Mouse (Mus musculus) common myeloid progenitor, adult 5-6 weeks (primary cell): ENCODE data around the gene Mpp2. TPM values are rescaled to one million over a fixed set of nuclear protein-coding genes. Genes with fewer than 3 reads are reported as not detected.

Experiments used
- ATAC-seq: replicated peaks from 2 replicates; pipeline ENCODE4 v1.8.0; 2016; ENCODE audit warnings: low read depth, mild to moderate bottlenecking, moderate TSS enrichment, inconsistent platforms; ENCODE audit not compliant: poor library complexity, severe bottlenecking
- total RNA-seq: library from RNA; stranded (forward); fragments of 200-1000, 187-1606 nt; gene quantifications from 2 replicates; pipeline ENCODE4 v1.2.3, GENCODE M21; 2017

The Mpp2 gene
- total RNA-seq, 1 experiment from 2014 or later, result 0.50 TPM

DNA sequence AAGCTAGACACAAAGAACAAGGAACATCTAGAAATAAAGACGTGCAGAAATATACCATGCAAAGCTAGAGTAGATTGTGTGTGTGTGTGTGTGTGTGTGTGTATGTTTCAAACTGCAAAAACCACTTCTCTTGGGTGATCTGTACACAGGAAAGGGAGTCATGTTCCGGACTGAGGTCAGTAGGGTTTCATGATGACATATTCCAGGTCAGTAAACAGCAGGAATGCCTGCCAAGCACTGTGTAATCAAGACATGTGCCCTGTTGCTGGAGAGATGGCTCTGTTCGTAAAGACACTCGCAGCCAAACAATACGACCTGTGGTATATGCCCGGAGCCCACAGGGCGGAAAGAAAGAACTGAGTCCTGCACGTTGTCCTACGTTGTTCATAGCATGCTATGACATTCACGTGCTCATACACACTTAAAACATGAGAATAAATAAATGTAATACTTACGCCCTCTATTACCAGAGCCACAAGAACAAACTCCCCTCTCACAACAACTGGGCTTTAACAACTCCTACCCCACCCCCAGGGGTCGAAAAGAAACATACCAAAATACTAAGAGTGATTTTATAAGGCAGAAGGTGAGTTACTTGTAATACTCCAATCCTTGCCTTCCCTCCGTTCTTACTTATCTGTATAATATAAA is 48.7 kb downstream of the Mpp2 start:
- no peak for ATAC-seq

DNA sequence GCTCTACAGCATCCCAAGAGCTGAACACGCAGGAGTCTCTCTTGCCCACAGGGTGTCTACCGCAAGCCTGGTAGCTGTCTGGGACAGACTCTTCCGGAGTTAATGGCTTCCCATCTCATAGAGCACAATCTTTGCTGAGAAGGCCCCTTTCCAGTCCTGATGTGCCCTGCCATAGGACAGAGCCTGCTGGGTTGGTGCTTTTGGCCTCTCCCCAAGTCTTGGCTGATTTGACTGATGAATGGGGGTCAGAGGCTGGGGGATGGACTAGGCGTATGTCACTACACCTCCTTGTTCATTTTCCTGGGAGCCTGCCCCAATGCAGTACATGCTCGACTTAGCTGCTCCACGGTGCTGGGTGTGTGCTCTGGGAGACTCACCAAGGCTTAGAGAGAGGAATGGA is 50.5 kb downstream of the Mpp2 start:
- no peak for ATAC-seq

- no peak for ATAC-seq
Measured at GRCm38 (mm10) chr11:102036336-102036735, 52.0 kb downstream of the Mpp2 start.

- ATAC-seq, result no peak
Measured at GRCm38 (mm10) chr11:102035456-102035960, 52.8 kb downstream of the Mpp2 start.

DNA sequence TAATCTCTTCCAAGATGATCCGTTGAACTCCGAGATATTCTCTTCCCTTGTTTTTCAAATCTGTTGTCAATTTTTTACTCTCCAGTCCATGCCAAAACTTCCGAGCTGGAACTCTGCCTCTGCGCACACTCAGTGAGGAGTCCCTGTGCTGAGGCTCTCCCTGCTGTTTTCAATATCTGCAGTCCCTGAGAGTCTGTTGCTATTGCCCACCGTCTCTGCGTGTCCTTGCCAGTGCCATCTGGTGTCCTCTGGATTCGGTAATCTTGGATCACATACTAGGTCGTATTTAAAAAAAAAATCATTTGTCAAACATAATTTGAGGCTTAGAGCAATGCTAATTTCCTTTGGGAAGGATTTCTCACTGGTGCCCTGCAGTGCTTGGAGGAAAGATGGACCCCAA is 53.4 kb downstream of the Mpp2 start:
- ATAC-seq, result no peak

DNA sequence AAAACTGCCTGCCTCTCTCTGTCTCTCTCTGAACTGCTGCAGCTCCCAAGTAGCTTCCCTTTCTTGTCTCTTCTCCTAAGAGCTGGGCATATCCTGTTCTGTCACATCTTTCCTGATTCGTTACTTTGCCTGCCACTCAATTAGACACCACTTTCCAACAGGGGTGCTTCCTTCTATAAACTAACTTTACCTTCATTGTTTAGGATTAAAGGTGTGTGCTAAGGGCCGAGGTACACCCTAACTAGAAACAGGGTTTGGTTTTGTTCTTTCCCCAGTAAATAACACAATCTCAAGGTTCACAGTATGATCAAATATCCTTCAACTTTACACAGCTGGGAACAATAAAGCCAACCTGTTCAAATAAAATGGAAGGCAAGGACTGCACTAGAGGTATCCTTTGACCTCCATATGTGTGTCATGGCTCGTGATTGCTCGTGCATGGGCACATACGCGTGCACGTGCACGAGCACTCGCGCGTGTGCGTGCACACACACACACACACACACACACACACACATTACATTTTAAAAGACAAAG is 55.2 kb downstream of the Mpp2 start:
- ATAC-seq, result no peak

GRCm38 (mm10) chr11:102031149-102031548 is 57.2 kb downstream of the Mpp2 start:
- no peak for ATAC-seq

GRCm38 (mm10) chr11:102029966-102030365 is 58.3 kb downstream of the Mpp2 start:
- ATAC-seq, result no peak

DNA sequence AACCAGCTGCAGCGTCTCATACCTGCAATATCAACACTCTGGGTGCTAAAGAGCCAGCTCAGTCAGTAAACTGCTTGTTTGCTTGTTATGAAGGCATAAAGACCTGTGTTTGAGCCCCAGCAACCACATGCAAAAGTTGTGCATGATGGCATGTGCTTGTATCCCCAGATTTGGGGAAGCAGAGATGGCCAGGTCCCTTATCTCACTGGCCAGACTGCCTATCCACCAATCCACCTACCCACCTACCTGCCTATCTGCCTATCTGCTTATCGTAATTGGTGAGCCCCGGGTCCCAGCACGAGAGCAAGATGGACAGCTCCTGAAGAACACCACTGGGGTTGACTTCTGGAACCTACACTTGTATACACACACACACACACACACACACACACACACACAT is 59.0 kb downstream of the Mpp2 start:
- no peak for ATAC-seq

GRCm38 (mm10) chr11:102028087-102028816 is 60.1 kb downstream of the Mpp2 start, which contains the start of gene Mpp3:
Gene Mpp3, minus strand, starts transcription at chr11:102028461.
- ATAC-seq, result no peak

GRCm38 (mm10) chr11:102027361-102028017 is 60.8 kb downstream of the Mpp2 start:
- no peak for ATAC-seq

GRCm38 (mm10) chr11:102026694-102027360 is 61.5 kb downstream of the Mpp2 start:
- peak; percentile 50; the same call in 1 of the 2 replicates for ATAC-seq

- no peak for ATAC-seq
Measured at GRCm38 (mm10) chr11:102025991-102026660, 62.2 kb downstream of the Mpp2 start.

GRCm38 (mm10) chr11:102025354-102025753 is 63.0 kb downstream of the Mpp2 start:
- ATAC-seq, result no peak

DNA sequence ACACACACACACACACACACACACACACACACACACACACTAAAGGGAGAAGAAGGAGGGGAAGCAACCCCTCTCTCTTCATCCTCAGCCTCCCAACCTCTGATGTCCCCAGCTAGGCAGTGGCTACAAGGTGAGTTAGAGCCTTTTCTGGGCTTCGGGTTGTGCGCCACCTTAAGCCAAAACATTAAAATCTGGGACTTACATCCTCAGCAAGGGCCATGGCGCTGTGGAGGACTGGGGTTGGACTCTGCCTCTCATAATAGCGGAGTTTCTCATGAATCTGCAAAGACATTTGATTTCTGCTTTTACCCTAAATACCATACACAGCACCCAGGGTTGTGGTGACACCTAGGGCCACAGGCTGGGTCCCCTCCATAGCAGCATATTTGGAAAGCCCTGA is 63.4 kb downstream of the Mpp2 start:
- ATAC-seq, result no peak

GRCm38 (mm10) chr11:102024084-102024758 is 64.1 kb downstream of the Mpp2 start:
- no peak for ATAC-seq

- ATAC-seq, result no peak
Measured at GRCm38 (mm10) chr11:102023406-102023805, 64.9 kb downstream of the Mpp2 start.

DNA sequence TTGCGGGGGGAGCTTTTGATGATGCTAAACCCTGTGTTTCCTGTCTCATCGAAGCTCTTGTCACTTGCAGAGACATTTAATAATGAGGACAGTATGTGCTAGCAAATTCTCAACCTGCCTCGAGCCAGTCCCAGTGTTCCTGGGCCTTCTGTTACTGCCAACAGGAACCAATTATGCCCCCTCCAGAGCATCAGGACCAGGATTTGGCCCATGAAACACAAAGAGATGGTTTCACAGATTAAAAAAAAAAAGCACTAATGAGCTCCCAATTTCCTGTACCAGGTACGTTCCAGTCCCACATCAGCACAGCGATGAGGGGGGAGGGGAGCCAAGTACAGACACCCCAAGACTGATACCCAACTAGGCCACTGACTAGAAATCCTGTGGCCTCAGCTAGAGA is 67.1 kb downstream of the Mpp2 start:
- no peak for ATAC-seq

- ATAC-seq, result no peak
Measured at GRCm38 (mm10) chr11:102019736-102020135, 68.6 kb downstream of the Mpp2 start.
